Mouse (Mus musculus) lung, embryonic 16.5 days (tissue): ENCODE data around the gene Fabp7. TPM values are rescaled to one million over a fixed set of nuclear protein-coding genes. Genes with fewer than 3 reads are reported as not detected.

ENCODE experiments used
- ATAC-seq: fragments of 200-750 bp; cut with Nextera tagmentation; 2 replicates; pipeline ENCODE4 v1.8.0; 2017; ENCODE audit warnings: low read depth, mild to moderate bottlenecking, moderate library complexity
- H3K27ac ChIP-seq: fragments of 300-500 bp; sonication (generic); 2 replicates; pipeline ENCODE4 v1.5.1; 2014; ENCODE audit warnings: mild to moderate bottlenecking, control low read depth, low read length
- H3K27me3 ChIP-seq: fragments of 300-500 bp; sonication (generic); 2 replicates; pipeline ENCODE4 v1.6.1; 2014; ENCODE audit warnings: low read depth, low read length, mixed read lengths; ENCODE audit not compliant: control insufficient read depth, insufficient read depth
- H3K36me3 ChIP-seq: fragments of 300-500 bp; sonication (generic); 2 replicates; pipeline ENCODE4 v1.6.1; 2014; ENCODE audit warnings: low read length; ENCODE audit not compliant: control insufficient read depth, insufficient read depth
- H3K4me1 ChIP-seq: fragments of 300-500 bp; sonication (generic); replicated peaks from 2 replicates; pipeline ENCODE4 v1.6.1; 2014; ENCODE audit warnings: low read length, mixed read lengths; ENCODE audit not compliant: control insufficient read depth, insufficient read depth
- H3K4me2 ChIP-seq: fragments of 300-500 bp; sonication (generic); 2 replicates; pipeline ENCODE4 v1.6.1; 2014; ENCODE audit warnings: low read depth, low read length, control low read depth
- H3K4me3 ChIP-seq: fragments of 300-500 bp; sonication (generic); 2 replicates; pipeline ENCODE4 v1.5.1; 2014; ENCODE audit warnings: mild to moderate bottlenecking, low read length, control low read depth
- H3K9ac ChIP-seq: fragments of 300-500 bp; sonication (generic); 2 replicates; pipeline ENCODE4 v1.6.1; 2014; ENCODE audit warnings: low read length, control low read depth
- H3K9me3 ChIP-seq: fragments of 300-500 bp; sonication (generic); 2 replicates; pipeline ENCODE4 v1.6.1; 2016; ENCODE audit warnings: low read length; ENCODE audit not compliant: control insufficient read depth
- WGBS: fragments of 180-500 bp; shearing (Covaris S2); extraction: QIAGEN DNeasy Blood & Tissue Kit; methylation state at CpG from one replicate; pipeline ENCODE4 v1.1.7; 2014; 5-methylcytosine and 5-hydroxymethylcytosine counted together
- polyA plus RNA-seq: library from polyadenylated mRNA; unstranded; fragments of >200 nt; fragmentation: Nextera tagmentation; extraction: Ambion mirVana; gene quantifications from 2 replicates; pipeline ENCODE4 v1.2.1, GENCODE M21; 2015

Gene Fabp7
- polyA plus RNA-seq, 1 experiment from 2014 or later, result 11.9 TPM

DNA sequence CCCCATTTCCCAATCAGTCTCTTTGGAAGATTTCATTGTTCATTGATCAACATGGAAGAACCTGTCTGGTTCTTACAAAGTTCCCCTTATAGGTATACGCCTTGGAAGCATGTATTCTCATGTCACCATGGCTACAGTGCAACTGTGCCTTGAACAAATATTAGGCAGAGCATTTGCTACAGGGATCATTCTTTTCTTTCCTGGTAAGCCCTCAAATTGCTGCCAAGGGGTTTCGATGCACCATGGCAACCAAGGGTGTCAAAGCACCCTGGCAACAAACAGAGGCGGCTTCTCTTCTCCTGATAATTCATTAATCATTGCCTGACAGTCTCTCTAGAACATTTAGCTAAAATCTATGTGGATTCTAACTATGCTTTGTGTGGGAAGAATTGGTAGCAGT, 37.8 kb downstream of the Fabp7 start:
- no peak overlapping the region for H3K4me2 ChIP-seq
- no peak for ATAC-seq
- no peaks in the 10 kb centered on the region for H3K9me3 ChIP-seq
- 19% methylated on average over 3 of the region's 3 CpGs for WGBS
- no peak overlapping the region for H3K9ac ChIP-seq
- H3K36me3 ChIP-seq, result no peaks in the 10 kb centered on the region
- no peaks in the 10 kb centered on the region for H3K27me3 ChIP-seq
- H3K27ac ChIP-seq, result no peak overlapping the region
- no peaks in the 10 kb centered on the region for H3K4me1 ChIP-seq
- no peak overlapping the region for H3K4me3 ChIP-seq

DNA sequence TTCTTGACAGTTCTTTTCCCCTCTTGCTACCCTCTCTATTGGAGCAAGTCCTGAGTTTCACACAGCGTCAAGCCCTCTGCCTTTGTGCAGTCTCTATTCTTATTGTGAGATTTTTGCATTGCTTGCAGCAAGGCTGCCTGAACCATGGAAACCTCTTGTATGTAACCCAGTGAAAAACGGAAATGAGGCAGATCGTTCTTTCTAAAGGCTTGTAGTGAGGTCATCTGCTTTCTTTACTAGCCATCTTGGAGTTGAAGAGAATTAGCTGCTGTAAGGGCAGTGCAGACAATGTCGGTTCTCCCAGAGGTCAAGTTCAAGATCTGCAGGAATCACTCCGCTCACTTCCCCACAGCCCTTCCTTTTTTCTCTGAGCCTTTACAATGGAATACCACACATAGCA, 44.0 kb downstream of the Fabp7 start:
- Histone ChIP-seq H3K4me1 (no peaks in the 10 kb centered on the region), H3K4me3 (no peak overlapping the region), H3K27ac (no peak overlapping the region), H3K9ac (no peak overlapping the region), H3K27me3 (no peaks in the 10 kb centered on the region), H3K4me2 (no peak overlapping the region), H3K9me3 (no peaks in the 10 kb centered on the region), H3K36me3 (no peaks in the 10 kb centered on the region)
- 67% methylated on average over 5 of the region's 5 CpGs for WGBS
- no peak for ATAC-seq

DNA sequence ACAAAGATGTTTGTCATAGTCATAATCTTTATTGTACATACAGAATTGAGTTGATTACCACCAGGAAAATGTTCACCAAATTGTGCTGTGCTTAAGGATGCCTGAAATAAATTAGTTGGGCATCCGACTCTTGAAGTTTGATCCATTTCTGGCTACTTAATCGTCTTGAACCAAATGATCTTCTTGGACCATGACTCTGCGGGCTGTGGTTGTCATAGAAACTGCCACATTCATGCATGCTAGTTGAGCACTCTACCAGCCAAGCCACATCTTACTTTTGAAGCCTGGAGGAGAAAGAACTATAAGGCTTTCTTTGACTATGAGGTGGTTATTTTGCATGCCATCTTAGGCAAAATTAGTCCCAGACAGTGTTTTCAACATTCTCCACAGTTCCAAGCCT, 44.9 kb downstream of the Fabp7 start:
- H3K27ac ChIP-seq, result no peak overlapping the region
- no peaks in the 10 kb centered on the region for H3K36me3 ChIP-seq
- no peak overlapping the region for H3K4me2 ChIP-seq
- H3K9ac ChIP-seq, result no peak overlapping the region
- 82% methylated on average over 3 of the region's 3 CpGs for WGBS
- H3K4me1 ChIP-seq, result no peaks in the 10 kb centered on the region
- no peak for ATAC-seq
- no peaks in the 10 kb centered on the region for H3K27me3 ChIP-seq
- H3K9me3 ChIP-seq, result no peaks in the 10 kb centered on the region
- no peak overlapping the region for H3K4me3 ChIP-seq

- Histone ChIP-seq H3K4me2 (no peak overlapping the region), H3K4me3 (no peak overlapping the region), H3K36me3 (no peaks in the 10 kb centered on the region), H3K9me3 (no peaks in the 10 kb centered on the region), H3K27ac (no peak overlapping the region), H3K4me1 (no peaks in the 10 kb centered on the region), H3K27me3 (no peaks in the 10 kb centered on the region), H3K9ac (no peak overlapping the region)
- 90% methylated on average over 1 of the region's 1 CpGs for WGBS
- no peak for ATAC-seq
Observed at GRCm38 (mm10) chr10:57835094-57835493, 50.4 kb downstream of the Fabp7 start.

DNA sequence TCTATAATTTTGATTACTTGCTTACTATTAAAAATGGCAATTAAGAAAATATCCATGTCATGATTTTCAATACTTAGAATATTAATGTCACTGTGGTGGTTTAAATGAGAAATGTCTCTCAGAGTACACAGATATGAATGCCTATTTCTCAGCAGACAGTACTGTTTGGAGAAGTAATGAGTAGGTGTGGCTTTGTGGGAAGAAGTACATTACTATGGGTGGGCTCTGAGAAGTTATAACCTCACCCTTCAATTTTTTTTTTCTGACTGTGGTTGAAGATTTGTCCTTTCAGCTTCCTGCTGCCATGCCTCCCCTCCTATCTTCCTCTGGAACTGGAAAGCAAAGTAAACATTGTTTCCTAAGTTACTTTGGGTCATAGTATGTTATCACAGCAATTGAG, 51.3 kb downstream of the Fabp7 start:
- no peak overlapping the region for H3K27ac ChIP-seq
- H3K4me3 ChIP-seq, result no peak overlapping the region
- H3K4me2 ChIP-seq, result no peak overlapping the region
- no peak overlapping the region for H3K9ac ChIP-seq
- ATAC-seq, result no peak
- H3K9me3 ChIP-seq, result no peaks in the 10 kb centered on the region
- no peaks in the 10 kb centered on the region for H3K36me3 ChIP-seq
- no peaks in the 10 kb centered on the region for H3K4me1 ChIP-seq
- no peaks in the 10 kb centered on the region for H3K27me3 ChIP-seq

Other genes starting within 250 kb of the Fabp7 start
- gene Pkib, start 152.9 kb upstream of the Fabp7 start, polyA plus RNA-seq, result 1.6 and 3.4 TPM in 2 replicates
- 29.3 and 34.6 TPM in 2 replicates for gene Smpdl3a, start 9.5 kb downstream of the Fabp7 start, polyA plus RNA-seq